Mouse (Mus musculus) ES-E14 (cell line): ENCODE data around the gene Pwp1. TPM values are rescaled to one million over a fixed set of nuclear protein-coding genes. Genes with fewer than 3 reads are reported as not detected.

Experiments used
- DNase-seq: peaks from one replicate; pipeline ENCODE4 v3.0.0-alpha.2; 2013; ENCODE audit warnings: low read depth, low spot score
- H3K27ac ChIP-seq: 2 replicates; pipeline ENCODE4 v1.5.1; 2012; ENCODE audit warnings: low read depth, mild to moderate bottlenecking, low read length, moderate library complexity, mixed read lengths; ENCODE audit not compliant: poor library complexity, insufficient read depth, severe bottlenecking
- H3K36me3 ChIP-seq: 2 replicates; pipeline ENCODE4 v1.6.1; 2012; ENCODE audit warnings: mild to moderate bottlenecking, low read length, moderate library complexity, mixed read lengths; ENCODE audit not compliant: control insufficient read depth, poor library complexity, insufficient read depth, severe bottlenecking
- H3K4me1 ChIP-seq, 2 experiments: fragments of 150-350 bp in 1 of 2; sonication (generic) in 1 of 2; 2 replicates each; pipeline ENCODE4 v1.6.1; 2012; ENCODE audit warnings: low read length in 2 of 2, mild to moderate bottlenecking in 1 of 2, mixed read lengths in 1 of 2; ENCODE audit not compliant: control insufficient read depth in 2 of 2, insufficient read depth in 2 of 2, poor library complexity in 1 of 2
- H3K4me3 ChIP-seq, 2 experiments: fragments of 150-350 bp in 1 of 2; sonication (generic) in 1 of 2; 2 replicates each; pipeline ENCODE4 v1.5.1; 2012; ENCODE audit warnings: low read length in 2 of 2, low read depth in 1 of 2, mild to moderate bottlenecking in 1 of 2, mixed read lengths in 1 of 2; ENCODE audit not compliant: insufficient read depth in 1 of 2, poor library complexity in 1 of 2, severe bottlenecking in 1 of 2
- H3K9ac ChIP-seq: 2 replicates; pipeline ENCODE4 v1.6.1; 2012; ENCODE audit warnings: low read depth, mild to moderate bottlenecking, low read length, mixed read lengths; ENCODE audit not compliant: poor library complexity, insufficient read depth, severe bottlenecking
- H3K9me3 ChIP-seq: fragments of 150-350 bp; sonication (generic); 2 replicates; pipeline ENCODE4 v1.6.1; 2012; ENCODE audit warnings: low read depth, mild to moderate bottlenecking, low read length; ENCODE audit not compliant: control insufficient read depth, insufficient read depth
- CHD2 ChIP-seq: IDR thresholded peaks from 2 replicates; pipeline ENCODE4 v1.6.1; 2014; ENCODE audit warnings: mild to moderate bottlenecking, low read depth, low read length, inconsistent platforms
- HCFC1 ChIP-seq: IDR thresholded peaks from 2 replicates; pipeline ENCODE4 v1.6.1; 2012; ENCODE audit warnings: low read length, inconsistent platforms, borderline replicate concordance; ENCODE audit not compliant: insufficient read depth
- MAFK ChIP-seq: IDR thresholded peaks from 2 replicates; pipeline ENCODE4 v1.6.1; 2014; ENCODE audit warnings: mild to moderate bottlenecking, low read depth, low read length, inconsistent platforms; ENCODE audit not compliant: insufficient read depth
- ZC3H11A ChIP-seq: IDR thresholded peaks from 2 replicates; pipeline ENCODE4 v1.6.1; 2012; ENCODE audit warnings: low read depth, mild to moderate bottlenecking, inconsistent platforms, low read length, borderline replicate concordance
- ZNF384 ChIP-seq: IDR thresholded peaks from 2 replicates; pipeline ENCODE4 v1.6.1; 2012; ENCODE audit warnings: low read depth, low read length, inconsistent platforms
- in situ Hi-C, 2 experiments: fragments of 600-800 bp; cut with MboI; formaldehyde crosslinking; loops; one replicate each; pipeline ENCODE4 v1.15.1; 2025; ENCODE audit warnings: low sequenced_read_pairs in 2 of 2, inconsistent platforms in 1 of 2; ENCODE audit not compliant: unreplicated experiment in 2 of 2
- total RNA-seq: library from RNA; depleted of rRNA; stranded (reverse); fragments of 300-350 nt; gene quantifications from 2 replicates; pipeline ENCODE4 v1.2.3, GENCODE M21; 2012

Pwp1 gene
- total RNA-seq, 1 experiment: 71.9 TPM

DNA sequence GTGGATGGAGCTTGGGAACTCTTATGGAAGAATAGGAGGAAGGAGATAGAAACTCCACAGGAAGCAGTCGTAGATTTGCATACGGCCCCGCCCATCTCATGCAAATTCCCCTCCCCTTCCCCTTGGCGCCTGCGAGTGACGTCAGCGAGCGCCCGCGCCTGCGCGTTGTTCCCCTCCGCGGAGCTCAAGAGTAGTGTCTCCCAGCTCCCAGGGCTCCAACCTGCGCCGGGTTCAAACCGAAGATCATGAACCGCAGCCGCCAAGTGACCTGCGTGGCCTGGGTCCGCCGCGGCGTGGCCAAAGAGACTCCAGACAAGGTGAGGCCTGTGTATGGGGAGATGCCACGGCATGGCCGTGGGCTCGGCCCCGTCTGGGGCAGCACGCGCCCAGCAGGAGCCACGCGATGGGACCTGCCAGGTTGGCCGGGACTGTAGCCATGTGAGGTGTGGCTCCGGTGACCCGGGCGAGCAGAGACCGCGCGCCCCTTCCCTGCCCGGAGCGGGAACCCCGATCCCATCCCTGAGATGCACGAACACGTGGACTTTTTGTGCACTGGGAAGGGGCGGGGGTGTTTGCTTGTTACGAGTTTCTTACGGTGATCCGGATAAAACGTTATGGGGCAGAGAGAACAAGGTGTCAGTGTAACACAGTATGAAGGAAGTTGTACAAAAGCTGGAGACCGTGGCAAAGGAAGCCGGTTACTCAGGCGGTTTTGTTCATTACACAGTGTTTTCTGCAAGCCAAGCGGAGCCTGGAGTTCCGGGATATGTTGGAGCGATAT lies 42.6 kb downstream of the Pwp1 start:
- H3K4me1 ChIP-seq: peaks cover 0 to 5% of the 10 kb centered on the region in 2 experiments; a peak in 2 of 4 replicates
- TF ChIP-seq HCFC1: peak; percentile 66; the same call in 1 of the 2 replicates
- TF ChIP-seq ZC3H11A: no peak
- TF ChIP-seq ZNF384: no peak
- TF ChIP-seq MAFK: no peak
- no peak for TF ChIP-seq CHD2
- in situ Hi-C loops: no loop called here
- peak overlapping the region; percentile 93 for H3K9ac ChIP-seq
- peak; percentile 86 for DNase-seq
- H3K36me3 ChIP-seq: peaks cover 20% of the 10 kb centered on the region
- H3K4me3 ChIP-seq: peak overlapping the region; percentile 88 to 94
- no peaks in the 10 kb centered on the region for H3K9me3 ChIP-seq
- peak overlapping the region; percentile 67 for H3K27ac ChIP-seq

DNA sequence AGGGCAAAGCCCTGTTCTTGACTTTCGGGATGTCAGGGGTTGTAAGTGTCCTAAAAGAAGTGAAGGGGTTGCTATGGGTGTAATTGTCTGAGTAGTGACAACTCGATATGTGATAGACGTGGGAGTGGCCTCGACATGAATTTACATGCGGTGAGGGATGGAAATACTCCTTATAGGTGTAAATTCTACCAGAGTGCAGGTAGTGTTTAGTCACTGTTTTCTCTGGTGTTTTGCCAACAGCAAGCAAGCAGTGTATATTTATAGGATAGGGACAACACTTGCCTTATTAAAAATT lies 43.1 kb downstream of the Pwp1 start:
- H3K36me3 ChIP-seq: peaks cover 20% of the 10 kb centered on the region
- no peak for TF ChIP-seq HCFC1
- TF ChIP-seq MAFK: no peak
- no peak for TF ChIP-seq ZC3H11A
- TF ChIP-seq ZNF384: no peak
- no peak for TF ChIP-seq CHD2

DNA sequence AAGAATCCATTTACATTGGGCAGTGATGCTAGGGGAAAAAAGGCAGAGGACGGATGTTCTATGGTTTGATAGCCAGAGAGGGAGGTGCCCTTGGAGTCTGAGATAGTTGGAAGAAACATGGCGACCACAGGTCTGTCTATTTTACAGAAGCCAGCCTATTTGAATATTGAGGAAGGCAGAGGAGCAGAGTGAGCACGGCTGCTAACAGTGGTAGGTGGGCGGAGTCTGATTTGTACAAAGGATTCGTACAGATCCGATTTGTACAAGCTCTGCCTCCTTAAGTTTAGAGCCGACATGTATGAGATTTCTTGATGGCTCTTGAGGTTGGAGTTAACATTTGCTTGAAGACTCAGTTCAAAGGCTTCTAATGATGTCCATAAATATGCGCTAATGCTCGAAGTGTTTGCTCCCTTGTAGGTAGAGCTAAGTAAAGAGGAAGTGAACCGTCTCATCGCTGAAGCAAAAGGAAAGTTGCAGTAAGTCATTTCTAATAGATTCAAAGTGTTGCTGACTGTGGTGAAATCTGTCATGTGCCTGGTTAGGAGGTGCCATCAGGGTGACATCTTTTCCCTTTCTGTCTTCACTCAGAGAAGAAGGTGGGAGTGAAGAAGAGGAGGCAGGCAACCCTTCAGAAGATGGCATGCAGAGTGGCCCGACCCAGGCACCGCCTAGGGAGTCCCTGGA lies 44.7 kb downstream of the Pwp1 start:
- TF ChIP-seq CHD2 (no peak), ZC3H11A (no peak), MAFK (no peak), ZNF384 (no peak), HCFC1 (no peak)
- Histone ChIP-seq H3K9me3 (no peaks in the 10 kb centered on the region), H3K36me3 (peaks cover 24% of the 10 kb centered on the region), H3K27ac (no peak overlapping the region), H3K4me3 (no peak overlapping the region), H3K9ac (no peak overlapping the region), H3K4me1 (peaks cover 0 to 5% of the 10 kb centered on the region in 2 experiments; a peak in 2 of 4 replicates)
- peak; percentile 8 for DNase-seq
- in situ Hi-C loops: no loop called here

More for the DNA sequence above, 43.1 kb downstream of the Pwp1 start:
- in situ Hi-C loops: no loop called here
- peak overlapping the region; percentile 88 to 94 for H3K4me3 ChIP-seq
- no peak overlapping the region for H3K27ac ChIP-seq
- H3K9ac ChIP-seq: peak overlapping the region; percentile 93
- no peaks in the 10 kb centered on the region for H3K9me3 ChIP-seq
- H3K4me1 ChIP-seq: peaks cover 0 to 5% of the 10 kb centered on the region in 2 experiments; a peak in 2 of 4 replicates
- DNase-seq: no peak

DNA sequence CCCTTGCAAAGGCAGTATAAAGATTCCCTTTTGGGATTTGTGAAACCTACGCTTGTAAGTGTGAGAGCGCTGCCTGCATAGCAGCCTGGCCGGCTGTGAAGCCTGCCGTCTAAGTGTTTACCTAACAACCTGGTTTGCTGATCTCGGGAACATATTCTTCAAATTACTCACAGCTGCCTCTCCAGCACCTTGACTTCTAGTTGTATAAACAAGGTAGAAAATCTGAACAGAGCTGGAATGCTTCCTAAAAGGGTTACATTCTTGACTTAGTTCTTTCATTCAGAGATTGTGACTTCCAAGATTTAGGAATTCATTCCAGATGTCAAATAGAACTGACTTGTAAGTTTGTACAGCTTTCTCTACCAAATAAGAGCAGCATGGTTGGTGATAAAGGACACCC lies 46.5 kb downstream of the Pwp1 start:
- Histone ChIP-seq H3K27ac (no peak overlapping the region), H3K36me3 (peaks cover 34% of the 10 kb centered on the region), H3K9ac (no peak overlapping the region), H3K4me3 (no peak overlapping the region), H3K9me3 (no peaks in the 10 kb centered on the region), H3K4me1 (peaks cover 0 to 5% of the 10 kb centered on the region in 2 experiments; a peak in 2 of 4 replicates)
- DNase-seq: no peak
- in situ Hi-C loops: no loop called here
- TF ChIP-seq MAFK: no peak
- TF ChIP-seq ZNF384: no peak
- TF ChIP-seq HCFC1: no peak
- TF ChIP-seq ZC3H11A: no peak
- TF ChIP-seq CHD2: no peak
